Mouse (Mus musculus) heart, embryonic 16.5 days (tissue): ENCODE measurements at regions not wholly inside any gene's neighbourhood (a gene's known extent, or its start where the extent isn't known, plus 50 kb on each side); places are given as distances from the start of the nearest gene placed in this dataset.

Experiments
- ATAC-seq: fragments of 200-750 bp; cut with Nextera tagmentation; replicated peaks from 2 replicates; pipeline ENCODE4 v1.8.0; 2017; ENCODE audit warnings: moderate number of reproducible peaks; ENCODE audit not compliant: insufficient read depth, low FRiP score; ENCODE audit errors: extremely low read depth
- H3K27ac ChIP-seq: fragments of 300-500 bp; sonication (generic); 2 replicates; pipeline ENCODE4 v1.5.1; 2014; ENCODE audit warnings: mild to moderate bottlenecking, low read length, control low read depth, moderate library complexity
- H3K27me3 ChIP-seq: fragments of 300-500 bp; sonication (generic); 2 replicates; pipeline ENCODE4 v1.6.1; 2014; ENCODE audit warnings: low read length, mixed read lengths; ENCODE audit not compliant: control insufficient read depth, insufficient read depth
- H3K36me3 ChIP-seq: fragments of 300-500 bp; sonication (generic); 2 replicates; pipeline ENCODE4 v1.6.1; 2014; ENCODE audit not compliant: control insufficient read depth, insufficient read depth
- H3K4me1 ChIP-seq: fragments of 300-500 bp; sonication (generic); 2 replicates; pipeline ENCODE4 v1.6.1; 2014; ENCODE audit warnings: low read length, mixed read lengths; ENCODE audit not compliant: control insufficient read depth, insufficient read depth
- H3K4me2 ChIP-seq: fragments of 300-500 bp; sonication (generic); 2 replicates; pipeline ENCODE4 v1.6.1; 2014; ENCODE audit warnings: low read depth, mild to moderate bottlenecking, control low read depth, low read length
- H3K4me3 ChIP-seq: fragments of 300-500 bp; sonication (generic); 2 replicates; pipeline ENCODE4 v1.5.1; 2014; ENCODE audit warnings: mild to moderate bottlenecking, control low read depth, low read length
- H3K9ac ChIP-seq: fragments of 300-500 bp; sonication (generic); 2 replicates; pipeline ENCODE4 v1.6.1; 2014; ENCODE audit warnings: low read length, control low read depth
- H3K9me3 ChIP-seq: fragments of 300-500 bp; sonication (generic); replicated peaks from 2 replicates; pipeline ENCODE4 v1.6.1; 2016; ENCODE audit warnings: low read length; ENCODE audit not compliant: control insufficient read depth
- WGBS: fragments of 180-500 bp; shearing (Covaris S2); extraction: QIAGEN DNeasy Blood & Tissue Kit; methylation state at CpG from one replicate; pipeline ENCODE4 v1.1.7; 2014; 5-methylcytosine and 5-hydroxymethylcytosine counted together

- H3K4me1 ChIP-seq = no peaks in the 10 kb centered on the region
- H3K9ac ChIP-seq = no peak overlapping the region
- no peak overlapping the region for H3K4me2 ChIP-seq
- no peaks in the 10 kb centered on the region for H3K36me3 ChIP-seq
- no peaks in the 10 kb centered on the region for H3K9me3 ChIP-seq
- no peaks in the 10 kb centered on the region for H3K27me3 ChIP-seq
- no peak overlapping the region for H3K4me3 ChIP-seq
- no peak overlapping the region for H3K27ac ChIP-seq
- 68% methylated on average over 3 of the region's 3 CpGs for WGBS
- ATAC-seq = no peak
Observed at GRCm38 (mm10) chr6:81323690-81324089, 599.8 kb upstream of the Gcfc2 start.

- Histone ChIP-seq H3K9ac (no peak overlapping the region), H3K36me3 (no peaks in the 10 kb centered on the region), H3K4me3 (no peak overlapping the region), H3K4me2 (no peak overlapping the region), H3K27me3 (no peaks in the 10 kb centered on the region), H3K4me1 (no peaks in the 10 kb centered on the region), H3K27ac (no peak overlapping the region), H3K9me3 (no peaks in the 10 kb centered on the region)
- WGBS = 86% methylated on average over 7 of the region's 7 CpGs
- ATAC-seq = no peak
Observed at GRCm38 (mm10) chr6:81363969-81364529, 559.4 kb upstream of the Gcfc2 start.

GRCm38 (mm10) chr6:81388484-81388883 lies 535.0 kb upstream of the Gcfc2 start:
- H3K27me3 ChIP-seq = no peaks in the 10 kb centered on the region
- no peak overlapping the region for H3K4me3 ChIP-seq
- H3K27ac ChIP-seq = no peak overlapping the region
- H3K36me3 ChIP-seq = no peaks in the 10 kb centered on the region
- no peak for ATAC-seq
- H3K4me1 ChIP-seq = no peaks in the 10 kb centered on the region
- no peak overlapping the region for H3K4me2 ChIP-seq
- WGBS = 73% methylated on average over 4 of the region's 4 CpGs
- no peaks in the 10 kb centered on the region for H3K9me3 ChIP-seq
- H3K9ac ChIP-seq = no peak overlapping the region

GRCm38 (mm10) chr6:81403122-81403521 lies 520.3 kb upstream of the Gcfc2 start:
- H3K9me3 ChIP-seq = no peaks in the 10 kb centered on the region
- H3K27ac ChIP-seq = no peak overlapping the region
- H3K27me3 ChIP-seq = no peaks in the 10 kb centered on the region
- no peaks in the 10 kb centered on the region for H3K4me1 ChIP-seq
- no peak overlapping the region for H3K4me2 ChIP-seq
- H3K36me3 ChIP-seq = no peaks in the 10 kb centered on the region
- no peak overlapping the region for H3K4me3 ChIP-seq
- H3K9ac ChIP-seq = no peak overlapping the region
- no peak for ATAC-seq

- no peak overlapping the region for H3K4me2 ChIP-seq
- H3K9me3 ChIP-seq = no peaks in the 10 kb centered on the region
- no peak overlapping the region for H3K9ac ChIP-seq
- WGBS = 79% methylated on average over 5 of the region's 5 CpGs
- H3K36me3 ChIP-seq = no peaks in the 10 kb centered on the region
- H3K27me3 ChIP-seq = no peaks in the 10 kb centered on the region
- H3K4me3 ChIP-seq = no peak overlapping the region
- no peak for ATAC-seq
- H3K4me1 ChIP-seq = no peaks in the 10 kb centered on the region
- no peak overlapping the region for H3K27ac ChIP-seq
Observed at GRCm38 (mm10) chr6:81413611-81414010, 509.9 kb upstream of the Gcfc2 start.

- Histone ChIP-seq H3K9ac (no peak overlapping the region), H3K27ac (no peak overlapping the region), H3K4me3 (no peak overlapping the region), H3K36me3 (no peaks in the 10 kb centered on the region), H3K4me1 (no peaks in the 10 kb centered on the region), H3K27me3 (no peaks in the 10 kb centered on the region), H3K4me2 (no peak overlapping the region), H3K9me3 (no peaks in the 10 kb centered on the region)
- 74% methylated on average over 6 of the region's 6 CpGs for WGBS
- no peak for ATAC-seq
Observed at GRCm38 (mm10) chr6:81434745-81435144, 488.7 kb upstream of the Gcfc2 start.

GRCm38 (mm10) chr6:81438951-81439722 lies 484.3 kb upstream of the Gcfc2 start:
- WGBS = 83% methylated on average over 2 of the region's 2 CpGs
- ATAC-seq = no peak
- no peaks in the 10 kb centered on the region for H3K4me1 ChIP-seq

GRCm38 (mm10) chr6:81441396-81441795 lies 482.1 kb upstream of the Gcfc2 start:
- no peak for ATAC-seq
- no peaks in the 10 kb centered on the region for H3K9me3 ChIP-seq

More at GRCm38 (mm10) chr6:81438951-81439722, 484.3 kb upstream of the Gcfc2 start:
- no peak overlapping the region for H3K27ac ChIP-seq
- H3K36me3 ChIP-seq = no peaks in the 10 kb centered on the region
- no peak overlapping the region for H3K9ac ChIP-seq
- no peak overlapping the region for H3K4me2 ChIP-seq
- no peak overlapping the region for H3K4me3 ChIP-seq
- no peaks in the 10 kb centered on the region for H3K27me3 ChIP-seq
- H3K9me3 ChIP-seq = no peaks in the 10 kb centered on the region

GRCm38 (mm10) chr6:81446019-81446800 lies 477.3 kb upstream of the Gcfc2 start:
- Histone ChIP-seq H3K9ac (no peak overlapping the region), H3K4me3 (no peak overlapping the region), H3K27ac (no peak overlapping the region), H3K36me3 (no peaks in the 10 kb centered on the region), H3K4me1 (no peaks in the 10 kb centered on the region), H3K9me3 (no peaks in the 10 kb centered on the region), H3K27me3 (no peaks in the 10 kb centered on the region), H3K4me2 (no peak overlapping the region)
- WGBS = 82% methylated on average over 1 of the region's 1 CpGs
- ATAC-seq = no peak

More at GRCm38 (mm10) chr6:81441396-81441795, 482.1 kb upstream of the Gcfc2 start:
- no peak overlapping the region for H3K27ac ChIP-seq
- H3K4me3 ChIP-seq = no peak overlapping the region
- H3K4me2 ChIP-seq = no peak overlapping the region
- H3K27me3 ChIP-seq = no peaks in the 10 kb centered on the region
- H3K4me1 ChIP-seq = no peaks in the 10 kb centered on the region
- no peaks in the 10 kb centered on the region for H3K36me3 ChIP-seq
- no peak overlapping the region for H3K9ac ChIP-seq
